Mouse (Mus musculus) lung, embryonic 15.5 days (tissue): Measurements from ENCODE around the gene Synpo2. TPM values are rescaled to one million over a fixed set of nuclear protein-coding genes. Genes with fewer than 3 reads are reported as not detected.

Experiments
- ATAC-seq: fragments of 200-750 bp; cut with Nextera tagmentation; 2 replicates; pipeline ENCODE4 v1.8.0; 2017; ENCODE audit warnings: moderate number of reproducible peaks, borderline replicate concordance; ENCODE audit not compliant: low FRiP score, low TSS enrichment; ENCODE audit errors: extremely low read depth
- H3K27ac ChIP-seq: fragments of 300-500 bp; sonication (generic); 2 replicates; pipeline ENCODE4 v1.5.1; 2015; ENCODE audit warnings: moderate library complexity, mild to moderate bottlenecking, inconsistent platforms
- H3K27me3 ChIP-seq: fragments of 300-500 bp; sonication (generic); 2 replicates; pipeline ENCODE4 v1.6.1; 2015; ENCODE audit warnings: inconsistent platforms
- H3K36me3 ChIP-seq: fragments of 300-500 bp; sonication (generic); 2 replicates; pipeline ENCODE4 v1.6.1; 2015; ENCODE audit warnings: inconsistent platforms
- H3K4me1 ChIP-seq: fragments of 300-500 bp; sonication (generic); 2 replicates; pipeline ENCODE4 v1.6.1; 2015; ENCODE audit warnings: inconsistent platforms
- H3K4me2 ChIP-seq: fragments of 300-500 bp; sonication (generic); 2 replicates; pipeline ENCODE4 v1.6.1; 2015; ENCODE audit warnings: inconsistent platforms, mild to moderate bottlenecking, moderate library complexity
- H3K4me3 ChIP-seq: fragments of 300-500 bp; sonication (generic); 2 replicates; pipeline ENCODE4 v1.5.1; 2015; ENCODE audit warnings: mild to moderate bottlenecking, inconsistent platforms
- H3K9ac ChIP-seq: fragments of 300-500 bp; sonication (generic); 2 replicates; pipeline ENCODE4 v1.6.1; 2015; ENCODE audit warnings: inconsistent platforms
- H3K9me3 ChIP-seq: fragments of 300-500 bp; sonication (generic); 2 replicates; pipeline ENCODE4 v1.6.1; 2016; ENCODE audit warnings: inconsistent platforms
- WGBS: fragments of 180-500 bp; shearing (Covaris S2); methylation state at CpG from one replicate; pipeline ENCODE4 v1.1.7; 2015; 5-methylcytosine and 5-hydroxymethylcytosine counted together
- polyA plus RNA-seq: library from polyadenylated mRNA; unstranded; fragments of >200 nt; fragmentation: Nextera tagmentation; extraction: Ambion mirVana; gene quantifications from 2 replicates; pipeline ENCODE4 v1.2.1, GENCODE M21; 2015

The Synpo2 gene
- polyA plus RNA-seq, 1 experiment from 2014 or later, result 11.3 TPM

GRCm38 (mm10) chr3:123034752-123035151 is 201.2 kb downstream of the Synpo2 start, which contains the start of gene Myoz2:
Gene Myoz2 (minus strand): TSS chr3:123035015.
- ATAC-seq, result no peak
- H3K4me3 ChIP-seq, result no peak within 1 kb of the TSS

GRCm38 (mm10) chr3:123033804-123034203 is 202.1 kb downstream of the Synpo2 start:
- WGBS, result 65% methylated on average over 8 of the region's 8 CpGs
- H3K27ac ChIP-seq, result no peak overlapping the region
- H3K4me1 ChIP-seq, result no peaks in the 10 kb centered on the region
- H3K9ac ChIP-seq, result no peak overlapping the region
- ATAC-seq, result no peak
- H3K36me3 ChIP-seq, result no peaks in the 10 kb centered on the region
- no peaks in the 10 kb centered on the region for H3K9me3 ChIP-seq
- no peak overlapping the region for H3K4me3 ChIP-seq
- H3K4me2 ChIP-seq, result no peak overlapping the region
- H3K27me3 ChIP-seq, result no peaks in the 10 kb centered on the region

More at GRCm38 (mm10) chr3:123034752-123035151, 201.2 kb downstream of the Synpo2 start, which contains the start of gene Myoz2:
- no peaks in the 10 kb centered on the region for H3K36me3 ChIP-seq
- no peaks in the 10 kb centered on the region for H3K4me1 ChIP-seq
- H3K27ac ChIP-seq, result no peak within 1 kb of the TSS
- WGBS, result 81% methylated on average over 7 of the region's 7 CpGs
- no peak within 1 kb of the TSS for H3K4me2 ChIP-seq
- H3K9me3 ChIP-seq, result no peaks in the 10 kb centered on the region
- H3K9ac ChIP-seq, result no peak within 1 kb of the TSS
- no peaks in the 10 kb centered on the region for H3K27me3 ChIP-seq

Other genes starting within 250 kb of the Synpo2 start
- 5.4 and 6.0 TPM in 2 replicates for gene Myoz2, start 201.1 kb downstream of the Synpo2 start, polyA plus RNA-seq
- gene Sec24d, start 31.3 kb upstream of the Synpo2 start, polyA plus RNA-seq, result 67.2 and 75.2 TPM in 2 replicates
- gene Mettl14, start 150.0 kb upstream of the Synpo2 start, polyA plus RNA-seq, result 26.1 and 26.6 TPM in 2 replicates
- gene Prss12, start 210.8 kb upstream of the Synpo2 start, polyA plus RNA-seq, result 18.7 and 20.8 TPM in 2 replicates